Mouse (Mus musculus): ENCODE results near the gene Gfpt2. TPM values are rescaled to one million over a fixed set of nuclear protein-coding genes. Genes with fewer than 3 reads are reported as not detected.
"Not testable (repeated sequence)": the region's sequence is repeated elsewhere in the genome, so short reads cannot be mapped to it uniquely, and the experiment has no call there.

The Gfpt2 gene
- polyA plus RNA-seq, 1 experiment, result 2.3 TPM

DNA sequence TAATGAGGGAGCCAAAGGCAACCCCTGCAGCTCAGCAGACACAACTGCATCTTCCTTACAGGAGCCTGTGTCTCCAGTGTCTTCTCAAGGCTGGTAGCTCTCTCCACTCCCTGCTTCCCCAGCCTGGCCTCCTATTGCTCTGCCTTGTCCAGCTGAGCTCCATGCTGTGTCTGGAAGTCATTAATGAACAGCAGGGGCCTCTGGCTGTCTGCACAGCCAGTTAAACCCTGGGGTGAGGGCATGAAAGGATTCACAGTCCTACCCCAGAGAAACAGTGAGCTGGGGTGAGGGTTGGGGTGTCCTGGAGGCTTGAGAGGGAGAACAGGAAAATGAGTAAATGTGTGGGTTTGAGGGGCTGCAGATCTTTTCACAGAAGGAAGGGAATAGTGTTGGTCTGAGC, 30.4 kb upstream of the Gfpt2 start:
- Histone ChIP-seq H3K27me3 (ENCODE audit: control insufficient read depth, insufficient read depth, low read length) (no peaks in the 10 kb centered on the region), H3K4me3 (ENCODE audit: control insufficient read depth, low read depth, low read length) (no peak overlapping the region), H3K27ac (ENCODE audit: control insufficient read depth, insufficient read depth, low read depth, low read length) (no peak overlapping the region), H3K36me3 (ENCODE audit: control insufficient read depth, insufficient read depth, low read length) (no peaks in the 10 kb centered on the region), H3K4me1 (ENCODE audit: control insufficient read depth, insufficient read depth, low read length) (peaks cover 2% of the 10 kb centered on the region)
- no peak for TF ChIP-seq POLR2A (IDR thresholded peaks at IDR 0.05; ENCODE audit: control insufficient read depth, low read depth, low read length)
- TF ChIP-seq CTCF (IDR thresholded peaks at IDR 0.05; ENCODE audit: control insufficient read depth, insufficient read depth, insufficient replicate concordance, low read depth, low read length), result no peak

DNA sequence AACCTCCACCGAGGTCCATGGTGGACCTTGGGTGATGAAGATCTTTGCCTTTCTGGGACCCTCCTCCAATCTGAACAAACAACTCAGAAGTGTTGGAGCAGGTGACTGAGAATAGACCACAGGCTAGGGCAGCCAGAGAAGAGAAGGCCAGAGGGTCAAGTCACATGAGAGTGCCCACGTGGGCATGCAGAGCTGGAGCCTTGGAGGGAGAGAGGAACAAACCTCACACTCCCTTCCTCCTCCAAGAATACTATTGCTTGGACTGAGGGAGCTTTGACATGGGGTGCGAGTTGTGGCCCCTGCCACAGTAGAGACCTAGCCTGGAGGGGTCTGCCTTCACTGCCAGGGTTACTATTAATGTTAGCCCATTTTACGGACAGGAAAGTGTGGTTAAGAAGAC, 30.0 kb upstream of the Gfpt2 start:
- Histone ChIP-seq H3K36me3 (ENCODE audit: control insufficient read depth, insufficient read depth, low read length) (no peaks in the 10 kb centered on the region), H3K4me3 (ENCODE audit: control insufficient read depth, low read depth, low read length) (no peak overlapping the region), H3K4me1 (ENCODE audit: control insufficient read depth, insufficient read depth, low read length) (peaks cover 2% of the 10 kb centered on the region), H3K27ac (ENCODE audit: control insufficient read depth, insufficient read depth, low read depth, low read length) (no peak overlapping the region), H3K27me3 (ENCODE audit: control insufficient read depth, insufficient read depth, low read length) (no peaks in the 10 kb centered on the region)
- TF ChIP-seq POLR2A (IDR thresholded peaks at IDR 0.05; ENCODE audit: control insufficient read depth, low read depth, low read length) (no peak), CTCF (IDR thresholded peaks at IDR 0.05; ENCODE audit: control insufficient read depth, insufficient read depth, insufficient replicate concordance, low read depth, low read length) (no peak)

DNA sequence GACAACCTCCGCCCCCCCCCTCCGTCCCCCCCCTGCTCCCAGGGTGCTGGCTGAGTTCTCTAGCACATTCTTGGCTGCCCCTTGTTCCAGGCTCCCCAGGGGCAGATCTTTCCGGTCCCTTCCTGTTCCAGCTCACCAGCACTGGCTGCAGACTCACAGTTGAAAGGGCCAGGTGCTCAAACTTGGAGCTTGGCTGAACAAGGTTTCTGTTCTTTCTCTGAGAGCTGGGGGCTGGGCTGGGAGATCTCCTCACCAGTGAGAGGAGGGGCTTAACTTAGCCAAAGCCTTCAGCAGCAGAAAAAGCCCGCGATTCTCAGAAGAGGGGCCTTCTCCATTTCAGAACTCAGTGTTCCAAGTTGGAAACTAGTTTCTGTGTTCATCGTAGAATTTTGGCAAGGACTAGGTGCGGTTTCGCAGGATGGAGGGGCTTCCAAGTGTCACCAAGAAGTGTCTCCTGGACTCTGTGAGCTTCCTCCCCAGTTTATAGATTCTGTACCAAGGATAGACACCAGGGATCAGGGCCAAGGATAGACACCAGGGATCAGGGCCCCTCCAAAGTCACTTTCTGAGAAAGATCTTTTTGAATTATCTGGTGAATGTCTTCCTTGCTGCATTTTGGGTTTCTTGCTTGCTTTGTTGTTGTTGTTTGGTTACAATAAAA, 29.2 kb upstream of the Gfpt2 start:
- H3K27me3 ChIP-seq (ENCODE audit: control insufficient read depth, insufficient read depth, low read length), result no peaks in the 10 kb centered on the region
- no peak overlapping the region for H3K4me3 ChIP-seq (ENCODE audit: control insufficient read depth, low read depth, low read length)
- peak overlapping the region; percentile 17; the same call in 1 of the 2 replicates for H3K27ac ChIP-seq (ENCODE audit: control insufficient read depth, insufficient read depth, low read depth, low read length)
- H3K36me3 ChIP-seq (ENCODE audit: control insufficient read depth, insufficient read depth, low read length), result no peaks in the 10 kb centered on the region
- TF ChIP-seq CTCF (IDR thresholded peaks at IDR 0.05; ENCODE audit: control insufficient read depth, insufficient read depth, insufficient replicate concordance, low read depth, low read length) (no peak), POLR2A (IDR thresholded peaks at IDR 0.05; ENCODE audit: control insufficient read depth, low read depth, low read length) (no peak)
- peaks cover 2% of the 10 kb centered on the region for H3K4me1 ChIP-seq (ENCODE audit: control insufficient read depth, insufficient read depth, low read length)

DNA sequence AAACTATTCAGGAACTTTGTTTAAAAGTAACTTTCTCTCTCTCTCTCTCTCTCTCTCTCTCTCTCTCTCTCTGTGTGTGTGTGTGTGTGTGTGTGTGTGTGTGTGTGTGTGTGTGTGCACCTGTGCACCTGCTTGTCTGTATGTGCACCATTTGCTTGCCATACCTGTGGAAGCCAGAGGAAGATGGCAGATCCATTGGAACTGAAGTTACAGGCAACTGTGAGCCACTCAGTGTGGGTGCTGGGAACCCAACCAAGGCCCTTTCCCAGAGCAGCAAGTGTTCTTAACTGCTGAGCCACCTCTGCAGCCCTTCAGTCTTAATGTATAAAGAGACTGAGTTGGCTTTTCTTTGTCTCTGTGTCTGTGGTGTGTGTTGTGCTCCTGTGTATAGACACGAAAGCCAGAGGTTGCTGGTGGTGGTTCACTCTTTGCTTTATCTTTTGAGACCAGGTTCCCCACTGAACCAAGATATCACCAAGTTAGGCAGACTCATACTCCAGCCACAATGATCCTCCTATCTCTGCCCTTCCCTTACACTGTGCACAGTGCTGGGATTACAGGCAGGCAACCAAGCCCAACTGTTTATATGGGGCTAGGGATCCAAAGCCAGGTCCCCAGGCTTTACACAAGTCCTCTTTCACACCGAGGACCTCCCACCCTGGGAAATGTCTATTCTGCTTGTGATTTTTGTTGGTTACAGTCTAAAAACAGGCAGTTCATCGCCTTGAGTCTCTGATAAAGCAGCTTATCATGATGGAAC, 28.4 kb upstream of the Gfpt2 start:
- Histone ChIP-seq H3K4me1 (ENCODE audit: control insufficient read depth, insufficient read depth, low read length) (peaks cover 2% of the 10 kb centered on the region), H3K27ac (ENCODE audit: control insufficient read depth, insufficient read depth, low read depth, low read length) (no peak overlapping the region), H3K4me3 (ENCODE audit: control insufficient read depth, low read depth, low read length) (no peak overlapping the region), H3K27me3 (ENCODE audit: control insufficient read depth, insufficient read depth, low read length) (no peaks in the 10 kb centered on the region), H3K36me3 (ENCODE audit: control insufficient read depth, insufficient read depth, low read length) (no peaks in the 10 kb centered on the region)
- TF ChIP-seq CTCF (IDR thresholded peaks at IDR 0.05; ENCODE audit: control insufficient read depth, insufficient read depth, insufficient replicate concordance, low read depth, low read length) (no peak), POLR2A (IDR thresholded peaks at IDR 0.05; ENCODE audit: control insufficient read depth, low read depth, low read length) (no peak)

DNA sequence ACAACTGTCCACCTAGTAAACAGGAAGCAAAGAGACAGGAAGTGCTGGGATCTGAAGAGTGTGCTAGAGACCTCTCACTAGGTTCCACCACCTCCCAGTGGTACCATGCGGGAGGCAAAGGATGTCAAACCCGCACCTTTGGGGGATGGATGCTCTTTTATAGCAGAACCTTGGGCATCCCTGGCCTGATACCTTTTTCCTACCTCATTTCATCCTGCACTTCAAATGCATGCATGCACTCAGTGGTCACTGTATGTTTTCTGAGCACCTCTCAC, 27.9 kb upstream of the Gfpt2 start:
- Histone ChIP-seq H3K36me3 (ENCODE audit: control insufficient read depth, insufficient read depth, low read length) (no peaks in the 10 kb centered on the region), H3K4me3 (ENCODE audit: control insufficient read depth, low read depth, low read length) (no peak overlapping the region), H3K27me3 (ENCODE audit: control insufficient read depth, insufficient read depth, low read length) (no peaks in the 10 kb centered on the region), H3K27ac (ENCODE audit: control insufficient read depth, insufficient read depth, low read depth, low read length) (no peak overlapping the region), H3K4me1 (ENCODE audit: control insufficient read depth, insufficient read depth, low read length) (peaks cover 2% of the 10 kb centered on the region)
- no peak for TF ChIP-seq CTCF (IDR thresholded peaks at IDR 0.05; ENCODE audit: control insufficient read depth, insufficient read depth, insufficient replicate concordance, low read depth, low read length)
- no peak for TF ChIP-seq POLR2A (IDR thresholded peaks at IDR 0.05; ENCODE audit: control insufficient read depth, low read depth, low read length)

DNA sequence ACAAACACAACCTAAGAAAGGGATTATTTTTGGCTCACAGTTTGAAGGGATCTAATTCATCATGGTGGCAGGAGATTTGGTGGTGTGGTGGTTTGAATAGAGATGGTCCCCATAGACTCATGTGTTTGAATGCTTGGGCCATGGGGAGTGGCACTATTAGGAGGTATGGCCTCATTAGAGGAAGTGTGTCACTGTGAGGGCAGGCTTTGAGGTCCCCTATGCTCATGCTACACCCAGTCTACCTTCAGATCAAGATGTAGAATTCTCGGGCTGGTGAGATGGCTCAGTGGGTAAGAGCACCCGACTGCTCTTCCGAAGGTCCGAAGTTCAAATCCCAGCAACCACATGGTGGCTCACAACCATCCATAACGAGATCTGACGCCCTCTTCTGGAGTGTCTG, 26.5 kb upstream of the Gfpt2 start:
- not testable (repeated sequence) for H3K36me3 ChIP-seq (ENCODE audit: control insufficient read depth, insufficient read depth, low read length); H3K27me3 ChIP-seq (ENCODE audit: control insufficient read depth, insufficient read depth, low read length); H3K4me1 ChIP-seq (ENCODE audit: control insufficient read depth, insufficient read depth, low read length); H3K4me3 ChIP-seq (ENCODE audit: control insufficient read depth, low read depth, low read length); H3K27ac ChIP-seq (ENCODE audit: control insufficient read depth, insufficient read depth, low read depth, low read length)

DNA sequence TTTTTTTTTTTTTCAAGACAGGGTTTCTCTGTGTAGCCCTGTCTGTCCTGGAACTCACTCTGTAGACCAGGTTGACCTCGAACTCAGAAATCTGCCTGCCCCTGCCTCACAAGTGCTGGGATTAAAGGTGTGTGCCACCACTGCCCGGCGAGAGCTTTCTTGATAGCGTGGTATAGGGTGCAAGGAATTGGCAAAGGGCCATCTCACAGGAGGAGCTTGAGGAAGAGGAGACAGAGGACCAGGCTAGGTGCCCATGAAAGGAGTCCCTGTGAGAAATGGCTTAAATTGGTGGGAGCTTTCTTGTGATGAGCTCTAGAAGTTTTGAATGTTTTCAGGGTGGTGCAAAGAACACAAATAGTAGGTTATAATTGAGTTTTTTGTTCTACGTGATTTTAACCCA, 25.2 kb upstream of the Gfpt2 start:
- TF ChIP-seq CTCF (IDR thresholded peaks at IDR 0.05; ENCODE audit: control insufficient read depth, insufficient read depth, insufficient replicate concordance, low read depth, low read length) (no peak), POLR2A (IDR thresholded peaks at IDR 0.05; ENCODE audit: control insufficient read depth, low read depth, low read length) (no peak)
- H3K4me3 ChIP-seq (ENCODE audit: control insufficient read depth, low read depth, low read length), result no peak overlapping the region
- peaks cover 2% of the 10 kb centered on the region for H3K4me1 ChIP-seq (ENCODE audit: control insufficient read depth, insufficient read depth, low read length)
- H3K27me3 ChIP-seq (ENCODE audit: control insufficient read depth, insufficient read depth, low read length), result no peaks in the 10 kb centered on the region
- H3K27ac ChIP-seq (ENCODE audit: control insufficient read depth, insufficient read depth, low read depth, low read length), result no peak overlapping the region
- H3K36me3 ChIP-seq (ENCODE audit: control insufficient read depth, insufficient read depth, low read length), result no peaks in the 10 kb centered on the region
